Mouse (Mus musculus) thymus, adult 2 months (tissue): ENCODE measurements around the gene Htr1b.

ENCODE experiments used
- CTCF ChIP-seq: fragments of 200-500 bp; IDR thresholded peaks from 2 replicates; pipeline ENCODE4 v1.5.1; 2012; ENCODE audit warnings: mild to moderate bottlenecking, control low read depth, low read length, moderate library complexity, borderline replicate concordance; ENCODE audit not compliant: control insufficient read depth, poor library complexity, insufficient read depth; ENCODE audit errors: extremely low read depth
- POLR2A ChIP-seq: fragments of 200-500 bp; IDR thresholded peaks from 2 replicates; pipeline ENCODE4 v1.6.1; 2012; ENCODE audit warnings: mild to moderate bottlenecking, low read length, control low read depth, moderate library complexity; ENCODE audit not compliant: control insufficient read depth, poor library complexity, insufficient read depth; ENCODE audit errors: extremely low read depth

GRCm38 (mm10) chr9:81633437-81633973 is at the start of gene Htr1b:
- TF ChIP-seq CTCF (no peak), POLR2A (no peak)
